Mouse (Mus musculus): ENCODE results near the gene Olfr531.
A peak's percentile ranks its signal among the peaks of the same experiment; 100 is the strongest.

Olfr531 gene

DNA sequence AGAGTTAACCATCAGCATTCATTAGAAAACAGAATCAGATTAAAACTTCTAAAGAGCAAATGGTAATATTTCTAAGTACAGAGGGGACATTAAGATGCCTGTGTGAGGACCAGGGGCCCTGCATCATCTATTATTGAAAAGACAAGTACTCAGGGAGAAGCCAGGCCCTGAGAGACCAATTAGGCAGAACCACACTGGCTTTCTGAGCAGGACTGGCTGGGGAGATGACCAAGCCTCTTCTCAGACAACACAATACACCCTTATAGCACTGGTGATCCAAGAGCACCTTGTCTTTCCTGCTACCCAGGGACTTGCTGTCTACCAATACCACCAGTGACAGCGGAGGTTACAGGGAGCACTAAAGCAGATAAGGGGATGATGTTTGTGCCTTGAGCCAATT is at the start of gene Olfr531:
TSS of gene Olfr531 (minus strand) at position 101 of the 400 bp plus-strand sequence.
- no peak for DNase-seq (ENCODE audit: low read depth, low spot score)

DNA sequence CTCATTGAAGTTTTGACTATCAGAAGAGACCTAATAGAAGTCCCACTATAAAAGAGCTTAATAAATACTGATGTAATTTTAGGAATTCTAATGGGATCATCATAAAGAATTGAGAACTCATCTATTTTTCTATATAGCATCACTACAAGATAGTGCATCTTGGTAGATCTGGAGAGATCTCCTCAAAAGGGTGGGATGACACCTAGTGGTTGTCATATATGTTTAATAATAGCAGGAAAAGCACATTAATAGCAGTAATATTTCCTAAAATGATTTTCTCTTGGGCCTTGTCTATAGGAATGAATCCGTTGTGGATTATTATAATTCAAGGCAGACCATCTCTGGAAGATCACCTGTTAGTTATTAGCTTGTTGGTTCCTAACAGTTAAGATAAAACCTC is 40.4 kb upstream of the Olfr531 start:
- no peak for DNase-seq (ENCODE audit: low read depth, low spot score)

DNA sequence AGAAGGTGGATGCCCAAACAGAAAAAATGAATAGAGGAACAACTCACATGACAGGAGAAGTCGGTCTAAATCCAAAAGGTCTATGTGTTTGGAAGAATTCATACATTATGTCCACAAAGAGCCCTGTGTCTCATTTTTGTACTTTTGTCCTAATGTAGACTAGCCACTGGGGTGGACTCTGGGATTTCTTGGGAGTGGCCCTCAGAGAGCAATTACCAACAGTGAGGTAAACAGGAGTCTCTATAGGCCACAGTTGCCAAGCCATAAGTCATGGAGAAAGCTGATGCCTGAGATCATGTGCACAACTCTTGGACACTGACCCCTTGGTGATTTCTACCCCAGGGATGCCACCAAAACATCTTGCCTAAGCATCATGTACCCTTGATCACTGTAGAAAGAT is 18.8 kb upstream of the Olfr531 start, which contains the start of gene Olfr532:
TSS of gene Olfr532 (minus strand) at position 101 of the 400 bp plus-strand sequence.
- DNase-seq (ENCODE audit: low read depth, low spot score): no peak

DNA sequence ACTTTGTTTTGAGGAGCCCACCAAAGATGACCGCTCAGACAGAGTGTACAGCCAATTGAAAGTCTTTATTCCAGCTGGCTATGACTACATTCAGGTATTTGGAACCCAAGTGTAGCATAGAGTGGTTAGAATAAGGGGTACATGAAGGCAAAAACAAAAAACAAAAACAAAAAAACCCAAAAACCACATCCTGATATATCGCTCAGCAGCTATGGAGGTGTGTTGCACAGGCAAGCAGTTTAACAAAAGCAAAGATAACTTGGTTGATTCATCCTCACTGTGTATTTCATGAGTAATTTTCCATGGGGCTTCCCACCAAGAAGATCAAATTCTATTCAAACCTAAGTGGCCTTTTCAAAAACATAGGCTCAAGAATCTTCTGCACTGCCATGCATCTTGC is 25.8 kb downstream of the Olfr531 start:
- no peak for DNase-seq (ENCODE audit: low read depth, low spot score)

DNA sequence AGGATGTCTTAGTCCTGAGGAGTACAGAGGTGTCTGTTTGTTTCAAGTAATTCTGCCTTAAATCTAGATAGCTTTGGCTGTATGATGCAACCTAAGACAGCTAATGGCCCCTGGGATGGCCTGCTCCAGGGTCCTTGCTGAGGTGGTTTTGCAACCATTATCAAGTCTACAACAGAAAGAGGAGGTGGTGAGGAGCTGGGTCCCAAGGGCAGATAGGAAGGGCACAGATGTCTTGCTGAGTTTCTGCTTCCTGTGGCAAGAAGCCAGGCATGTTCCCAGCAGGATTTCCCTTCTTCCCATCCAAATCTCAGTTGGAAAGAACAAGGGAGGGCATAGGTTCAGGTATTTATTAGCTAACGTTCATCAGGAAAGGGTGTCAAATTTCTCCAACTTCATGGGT is 26.5 kb downstream of the Olfr531 start, which contains the start of gene Olfr530:
TSS of gene Olfr530 (minus strand) at position 101 of the 400 bp plus-strand sequence.
- DNase-seq (ENCODE audit: low read depth, low spot score): peak; percentile 2

DNA sequence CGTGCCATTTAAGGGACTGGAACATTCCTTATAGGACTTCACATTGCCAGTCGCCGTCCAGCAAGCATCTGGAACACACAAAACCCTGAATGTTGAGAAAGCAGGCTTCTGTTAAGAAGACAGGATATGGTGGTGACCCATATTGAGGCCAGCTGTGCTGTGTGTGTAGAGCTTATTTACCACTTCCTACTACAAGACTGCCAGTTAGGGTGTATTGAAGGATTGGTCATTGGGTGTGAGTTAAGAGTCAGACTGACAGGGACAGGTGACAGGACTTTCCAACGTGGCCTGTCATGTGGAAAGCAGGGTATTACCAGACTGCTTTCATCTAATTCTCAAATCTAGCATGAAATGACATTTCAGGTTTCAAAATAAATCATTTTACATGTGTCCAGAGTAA is 28.4 kb downstream of the Olfr531 start:
- peak; percentile 5 for DNase-seq (ENCODE audit: low read depth, low spot score)

DNA sequence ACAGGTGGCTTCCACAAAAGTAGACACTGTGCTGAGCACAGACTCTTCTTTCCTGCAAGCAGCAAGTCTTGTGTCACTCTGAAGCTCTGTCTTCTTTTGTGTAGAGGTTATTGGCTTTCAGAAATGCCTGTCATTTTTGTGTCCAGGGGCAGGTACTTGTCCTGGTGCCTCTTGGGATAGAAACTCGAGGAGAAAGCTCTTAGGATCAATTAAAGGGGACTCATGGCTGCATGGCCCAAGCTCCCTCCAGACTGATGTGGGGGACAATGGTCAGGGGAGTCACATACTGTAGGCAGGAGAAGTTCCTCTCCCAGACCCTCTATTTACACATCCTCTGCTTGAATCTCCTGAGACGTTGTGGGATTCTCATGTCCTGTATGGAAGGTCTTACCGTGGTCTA is 41.1 kb downstream of the Olfr531 start, which contains the start of gene Olfr60:
TSS of gene Olfr60 (minus strand) at position 101 of the 400 bp plus-strand sequence.
- DNase-seq (ENCODE audit: low read depth, low spot score): no peak

All from mesoderm, embryonic 11.5 days (tissue).